Mouse (Mus musculus): ENCODE results near the gene Il5ra. TPM values are rescaled to one million over a fixed set of nuclear protein-coding genes. Genes with fewer than 3 reads are reported as not detected.

Il5ra gene
- polyA plus RNA-seq (2017; shearing (Covaris generic)): not detected

DNA sequence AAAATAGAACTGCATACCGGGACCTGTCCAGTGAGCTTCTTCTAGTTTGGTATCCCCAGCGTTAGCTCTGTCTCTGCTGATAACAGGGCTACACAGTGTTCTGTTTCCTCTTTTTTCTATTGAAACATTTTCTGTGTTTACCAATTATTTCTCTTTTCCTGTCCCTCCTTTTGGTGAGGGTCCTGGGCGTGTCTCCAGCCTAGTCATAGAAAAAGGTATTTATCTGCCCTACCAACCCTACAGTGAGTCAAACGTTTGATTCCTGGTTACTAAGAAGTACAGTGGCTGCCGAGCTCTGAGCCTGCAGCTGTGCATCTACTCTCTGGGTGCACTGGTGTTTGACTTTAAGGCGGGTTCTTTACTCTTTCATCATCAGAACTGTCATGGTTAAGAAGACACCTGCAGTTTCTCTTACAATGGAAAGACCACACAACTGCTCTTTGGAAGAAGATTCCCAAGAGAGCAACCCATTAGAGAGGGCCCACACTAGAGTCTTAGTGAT lies at the start of gene Il5ra:
Il5ra (minus strand) TSS at position 151 of the 502 bp plus-strand sequence.

DNA sequence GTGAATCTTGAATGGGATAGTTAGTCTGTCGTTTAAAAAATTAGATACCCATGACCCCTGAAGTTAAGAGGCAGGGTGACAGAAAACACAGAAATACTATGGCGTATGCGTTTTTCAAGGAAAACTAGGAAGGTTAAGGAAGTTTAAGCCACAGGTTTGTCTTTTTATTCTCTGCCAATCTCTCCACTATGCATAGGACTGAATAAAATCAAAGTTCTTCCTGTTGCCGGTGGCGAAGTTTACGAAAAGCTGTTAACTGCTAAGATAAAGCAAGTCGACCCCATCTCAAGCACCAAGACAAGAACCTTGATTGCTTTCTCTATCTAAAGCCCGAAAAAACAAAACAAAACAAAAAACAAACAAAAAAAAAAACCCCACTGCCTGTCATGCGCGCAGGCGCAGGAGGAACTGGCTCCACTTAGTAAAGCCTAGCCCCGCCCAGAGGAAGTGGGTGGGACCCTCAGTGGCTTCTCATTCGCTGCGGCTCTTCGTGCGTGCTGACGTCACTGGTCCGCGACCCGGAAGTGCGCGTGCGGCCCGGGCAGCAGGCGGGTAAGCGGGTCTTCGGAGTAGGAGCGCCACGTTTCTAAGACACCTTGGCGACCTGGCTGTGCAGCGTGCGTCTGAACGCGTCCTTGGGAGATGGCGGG lies 19.9 kb upstream of the Il5ra start, which contains the start of gene Trnt1:
Trnt1 (plus strand) TSS at position 481 of the 650 bp plus-strand sequence.

Other genes with a start within 250 kb of the Il5ra start
- gene Trnt1, start 20.1 kb upstream of the Il5ra start, polyA plus RNA-seq (2017; shearing (Covaris generic)): 157 TPM
- 368 TPM for gene Crbn, start 51.0 kb upstream of the Il5ra start, polyA plus RNA-seq (2017; shearing (Covaris generic))